Mouse (Mus musculus): Measurements from ENCODE around the gene Cdh26.

Gene Cdh26

DNA sequence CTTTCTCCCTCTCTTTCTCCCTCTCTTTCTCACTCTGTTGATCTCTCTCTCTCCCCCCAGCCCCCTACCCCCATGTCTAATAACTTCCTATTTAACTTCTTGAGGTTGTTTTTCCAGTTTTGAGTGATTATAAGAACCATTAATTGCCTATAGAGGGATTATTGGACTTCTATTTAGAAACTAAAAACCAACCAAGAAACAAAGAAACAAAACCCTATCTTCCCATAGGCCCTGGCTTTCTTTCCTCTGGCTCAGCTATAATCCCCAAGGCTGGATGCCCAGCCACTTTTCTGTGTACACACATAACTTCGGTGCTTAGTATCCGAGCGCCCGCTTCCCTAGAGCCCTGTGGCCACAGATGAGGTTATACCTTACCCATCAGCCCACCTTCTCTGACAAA lies at the start of gene Cdh26:
Cdh26 (plus strand) TSS at position 301 of the 400 bp plus-strand sequence.
- DNase-seq (ENCODE audit: low spot score) = no peak

DNA sequence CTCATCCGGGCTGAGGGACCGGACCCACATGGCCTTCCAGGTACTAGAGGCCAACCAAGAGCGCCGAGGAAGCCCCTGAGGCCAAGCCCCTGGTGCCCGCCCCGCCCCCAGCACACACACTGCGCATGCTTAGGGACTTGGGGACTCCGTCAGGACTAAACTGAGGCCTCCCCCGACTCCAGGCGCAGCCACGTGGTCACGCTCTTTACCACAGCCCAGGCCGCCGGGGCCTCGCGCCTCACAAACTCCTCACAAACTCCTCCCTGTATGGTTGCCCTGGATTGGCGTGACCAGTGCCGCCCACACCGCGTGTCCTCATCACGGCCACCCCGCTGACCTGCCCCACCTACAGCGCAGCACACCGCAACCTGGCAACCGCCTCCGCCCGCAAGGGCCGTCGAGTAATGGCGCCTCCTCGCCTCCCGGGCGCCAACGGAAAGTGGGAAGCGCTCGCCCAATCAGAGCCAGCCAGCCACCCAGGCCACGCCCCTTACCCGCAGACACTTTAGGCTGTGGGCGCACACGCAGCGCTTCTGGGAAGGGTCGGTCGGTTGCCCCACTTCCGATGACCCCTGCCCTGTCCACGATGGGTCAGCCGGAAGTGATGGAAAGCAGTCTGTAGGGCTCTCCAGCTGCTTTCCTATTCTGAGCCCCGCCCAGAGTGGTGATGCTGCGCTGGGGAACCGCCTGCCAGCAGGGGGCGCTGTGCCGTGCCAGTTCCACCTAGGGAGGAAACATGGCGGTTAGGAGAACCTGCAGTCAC lies 23.1 kb upstream of the Cdh26 start, which contains the start of gene Sycp2:
Sycp2 (minus strand) TSS at position 633 of the 763 bp plus-strand sequence.
- DNase-seq (ENCODE audit: low spot score) = no peak

DNA sequence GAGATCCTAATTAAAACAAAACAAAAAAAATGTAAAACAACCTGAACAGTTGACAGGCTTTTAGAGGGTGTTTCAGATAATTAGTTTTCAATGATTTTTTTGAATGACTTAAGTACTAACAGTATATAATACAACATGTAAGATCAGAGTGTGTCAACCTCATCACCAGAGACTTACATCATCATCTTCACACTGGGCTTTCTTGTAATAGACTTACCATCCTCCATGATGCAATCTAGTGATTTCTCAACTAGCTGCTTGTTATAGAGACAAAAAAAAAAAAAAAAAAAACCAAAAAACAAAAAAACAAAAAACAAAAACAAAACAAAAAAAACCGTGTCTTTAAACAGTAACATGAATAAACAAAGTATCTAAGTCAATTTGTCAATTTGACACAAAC lies 21.3 kb upstream of the Cdh26 start:
- DNase-seq (ENCODE audit: low spot score) = no peak

DNA sequence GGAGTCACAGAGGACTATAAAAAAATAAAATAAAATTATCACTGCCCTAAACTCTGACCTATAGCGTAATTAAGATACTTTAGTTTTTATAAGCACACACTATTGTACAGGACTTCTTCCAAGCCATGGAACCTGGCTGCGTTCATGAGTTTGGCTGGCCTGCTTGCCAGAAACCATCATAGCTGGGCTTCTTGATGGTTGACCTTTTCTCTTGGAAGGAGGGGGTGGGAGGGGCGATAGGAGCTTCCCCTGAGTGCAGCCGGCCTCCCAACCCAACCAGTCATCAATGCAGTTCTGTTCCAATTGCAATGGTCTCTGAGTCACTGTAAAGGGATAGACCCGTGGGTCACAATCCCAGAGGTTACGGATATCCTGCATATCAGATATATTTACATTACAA lies 20.0 kb upstream of the Cdh26 start:
- DNase-seq (ENCODE audit: low spot score) = no peak

DNA sequence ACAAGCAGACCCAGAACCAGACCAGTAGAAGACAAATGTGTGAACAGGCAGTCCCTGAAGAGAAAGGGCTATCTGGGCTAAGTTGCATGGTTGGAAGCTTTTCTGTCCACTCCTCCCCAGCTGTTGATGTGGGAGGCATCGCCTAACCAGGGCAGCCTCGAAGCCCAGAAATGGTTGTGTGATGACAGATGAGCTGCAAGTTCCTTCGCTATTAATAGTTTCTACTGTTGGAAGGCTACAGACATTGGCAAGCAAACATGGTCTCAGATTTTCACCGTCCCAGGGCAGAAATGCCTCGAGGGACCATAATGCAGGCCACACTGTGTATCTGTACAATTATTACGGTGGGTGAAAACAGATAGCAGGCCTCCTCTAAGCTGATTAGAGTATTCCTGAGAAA lies 17.7 kb upstream of the Cdh26 start:
- DNase-seq (ENCODE audit: low spot score) = no peak

DNA sequence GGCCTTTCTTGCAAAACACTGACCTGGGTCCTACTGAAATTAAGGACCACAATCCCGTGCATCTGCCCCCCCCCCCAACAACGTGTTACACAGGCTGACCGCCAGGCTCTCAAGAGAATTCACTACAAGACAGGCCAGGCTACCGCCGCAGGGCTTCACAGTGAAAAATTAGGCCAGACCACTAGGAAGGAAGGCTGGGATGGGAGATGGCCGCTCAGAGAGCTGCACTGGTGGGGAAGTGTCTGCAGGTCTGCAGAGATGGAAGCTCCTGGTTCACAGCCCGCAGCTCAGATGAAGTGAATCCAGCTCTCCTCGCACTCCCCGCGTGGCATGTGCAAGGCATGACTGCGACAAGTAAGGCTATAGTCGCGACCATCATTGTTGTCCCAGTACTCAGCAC lies 17.2 kb upstream of the Cdh26 start:
- no peak for DNase-seq (ENCODE audit: low spot score)

DNA sequence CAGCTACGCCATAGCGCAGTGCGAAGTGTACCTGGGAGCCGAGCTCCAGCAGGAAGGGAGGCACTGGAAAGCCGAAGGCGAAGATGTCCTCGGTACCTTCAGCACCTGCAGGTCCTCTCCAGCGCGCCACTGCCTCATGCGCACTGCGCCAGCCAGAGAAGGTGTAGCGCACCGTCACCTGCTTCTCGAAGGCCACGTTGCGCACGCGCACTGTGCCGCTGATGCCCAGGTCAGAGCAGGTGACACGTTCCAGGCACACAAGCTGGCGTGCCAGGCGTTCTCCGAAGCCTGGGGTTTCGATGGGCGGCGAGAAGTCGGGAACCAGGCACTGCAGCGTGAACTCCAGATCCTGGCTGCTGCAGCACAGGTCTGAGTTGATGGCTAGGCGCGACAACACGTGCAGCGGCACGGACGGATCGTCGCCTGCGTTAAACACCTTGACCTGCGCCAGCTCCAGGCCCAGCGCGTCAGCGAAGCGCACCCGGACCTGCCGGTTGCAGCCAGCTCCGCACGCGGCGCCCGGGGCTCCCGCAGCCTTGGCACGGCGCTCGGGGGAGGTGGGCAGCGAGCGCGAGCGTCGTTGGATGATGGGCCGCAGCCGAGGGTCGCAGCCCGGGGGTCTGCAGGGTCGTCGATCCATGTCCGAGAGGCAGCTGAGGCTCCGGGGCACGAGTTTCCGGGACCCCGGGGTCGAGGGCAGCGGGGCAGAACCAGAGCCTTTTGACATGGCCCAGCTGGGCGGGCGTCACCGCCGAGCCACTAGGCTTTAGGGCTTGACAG lies 16.7 kb upstream of the Cdh26 start:
- no peak for DNase-seq (ENCODE audit: low spot score)

DNA sequence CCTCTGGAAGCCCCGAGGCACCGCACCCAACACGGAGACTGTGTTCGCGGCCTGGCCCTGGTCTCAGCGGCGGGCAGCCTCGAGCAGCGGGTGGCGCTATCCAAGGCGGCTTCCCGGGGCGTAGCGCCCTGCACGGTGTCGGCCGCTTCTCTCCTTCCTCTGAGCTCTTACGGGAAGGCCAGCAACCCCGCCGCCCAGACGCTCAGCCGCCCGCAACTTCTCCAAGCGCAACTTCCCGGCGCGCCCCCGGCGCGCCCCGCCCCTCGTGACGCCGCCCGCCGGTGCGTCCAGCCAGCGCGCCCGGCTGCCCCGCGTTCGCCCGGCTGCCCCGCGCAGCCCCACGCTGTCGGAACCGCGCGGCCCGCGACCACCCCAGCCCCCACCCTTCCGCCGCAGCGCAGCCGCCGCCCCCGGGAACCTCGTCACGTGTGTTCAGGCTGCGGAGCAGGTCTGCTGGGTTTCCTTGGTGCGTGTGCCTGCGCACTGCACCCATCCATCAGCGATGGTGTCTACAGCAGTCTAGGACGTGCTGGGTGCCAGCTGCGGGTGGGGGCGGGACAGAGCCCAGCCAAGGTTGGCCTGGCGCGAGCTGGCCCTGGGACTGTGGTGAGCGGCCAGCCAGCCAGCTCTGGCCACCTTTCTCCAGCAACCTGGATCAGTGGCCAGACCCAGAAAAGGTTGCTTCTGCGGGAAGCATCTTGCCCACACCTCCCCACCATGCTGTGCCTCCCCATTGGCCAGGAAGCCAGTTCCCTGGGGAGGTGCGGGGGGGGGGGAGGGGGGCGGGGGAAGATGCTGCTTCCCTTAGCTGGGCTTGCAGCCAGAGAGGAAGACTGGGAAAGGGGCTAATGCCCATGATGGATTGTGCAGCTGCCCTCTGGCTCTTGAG lies 15.8 kb upstream of the Cdh26 start, which contains the start of the genes Ppp1r3d and Fam217b:
Ppp1r3d (minus strand) TSS at position 212 of the 889 bp plus-strand sequence.
Fam217b (plus strand) TSS at position 264 of the 889 bp plus-strand sequence.
- DNase-seq (ENCODE audit: low spot score) = no peak

DNA sequence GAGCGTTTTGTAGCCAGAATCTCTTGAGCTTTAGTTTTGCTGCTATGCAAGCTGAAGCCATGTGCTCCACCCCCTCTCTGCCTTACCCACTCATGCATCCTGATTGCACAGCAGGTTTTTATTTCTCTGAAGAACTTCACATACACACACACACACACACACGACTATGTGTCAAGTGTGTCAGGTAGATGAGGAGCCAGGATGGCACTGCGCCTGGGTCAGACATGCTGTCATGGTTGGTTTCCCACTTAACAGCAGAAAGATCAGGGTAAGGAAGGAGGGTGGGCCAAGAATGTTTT lies 15.2 kb upstream of the Cdh26 start:
- DNase-seq (ENCODE audit: low spot score) = no peak

DNA sequence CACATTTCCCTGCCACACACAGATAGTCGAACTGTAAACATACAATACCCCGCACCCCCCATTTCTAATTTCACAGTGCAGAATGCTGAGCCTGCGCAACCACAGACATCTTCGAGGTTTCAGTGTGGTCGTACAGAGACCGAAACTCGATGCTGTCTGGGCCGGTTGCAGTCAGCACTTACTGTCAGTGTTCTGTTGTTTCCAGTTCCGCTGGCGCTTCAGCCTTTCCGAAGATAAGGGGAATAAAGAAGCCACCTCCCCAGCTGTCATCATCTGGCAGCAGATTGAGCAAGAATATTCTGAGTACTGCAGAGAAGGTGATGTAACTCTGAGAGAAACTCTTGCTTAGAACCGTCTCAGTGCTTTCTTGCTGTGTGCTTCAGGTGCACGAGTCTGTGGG lies 13.9 kb upstream of the Cdh26 start:
- no peak for DNase-seq (ENCODE audit: low spot score)

DNA sequence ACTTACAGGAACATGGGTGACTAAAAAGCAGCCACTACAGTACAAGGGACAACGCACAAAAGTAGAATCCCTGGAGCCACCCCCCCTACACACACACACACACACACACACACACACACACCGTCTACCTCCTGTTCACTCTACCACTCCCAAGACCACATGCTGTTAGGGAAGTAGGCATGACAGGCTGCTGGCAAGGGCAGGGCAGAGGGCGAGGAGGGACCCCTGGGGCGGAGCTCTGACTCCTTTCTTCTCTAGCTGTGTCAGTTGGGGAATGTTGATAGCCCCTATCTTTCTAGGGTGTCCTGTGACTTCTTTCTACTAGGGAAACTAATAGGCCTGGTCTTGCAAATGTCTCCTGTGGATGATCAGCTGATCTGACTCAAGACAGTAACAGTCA lies 13.4 kb upstream of the Cdh26 start:
- no peak for DNase-seq (ENCODE audit: low spot score)

DNA sequence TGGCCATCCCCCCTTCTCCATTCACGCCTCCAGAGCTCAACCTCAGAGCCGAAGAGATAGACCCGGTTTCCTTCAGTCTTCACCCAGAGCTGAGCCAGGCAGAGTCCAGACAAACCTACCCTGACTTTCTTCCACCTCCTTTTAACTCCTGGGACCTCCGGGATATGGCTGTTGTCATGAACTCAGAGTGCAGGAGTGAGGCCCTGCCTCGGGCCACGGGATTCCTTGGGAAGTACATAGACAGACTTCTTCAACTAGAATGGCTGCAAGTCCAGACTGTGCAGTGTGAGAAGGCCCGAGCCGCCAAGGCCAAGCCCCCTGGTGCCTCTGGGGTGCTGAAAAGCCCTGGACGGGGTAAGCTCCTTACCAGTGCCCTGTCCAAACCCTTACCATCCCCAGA lies 9.8 kb upstream of the Cdh26 start:
- no peak for DNase-seq (ENCODE audit: low spot score)

DNA sequence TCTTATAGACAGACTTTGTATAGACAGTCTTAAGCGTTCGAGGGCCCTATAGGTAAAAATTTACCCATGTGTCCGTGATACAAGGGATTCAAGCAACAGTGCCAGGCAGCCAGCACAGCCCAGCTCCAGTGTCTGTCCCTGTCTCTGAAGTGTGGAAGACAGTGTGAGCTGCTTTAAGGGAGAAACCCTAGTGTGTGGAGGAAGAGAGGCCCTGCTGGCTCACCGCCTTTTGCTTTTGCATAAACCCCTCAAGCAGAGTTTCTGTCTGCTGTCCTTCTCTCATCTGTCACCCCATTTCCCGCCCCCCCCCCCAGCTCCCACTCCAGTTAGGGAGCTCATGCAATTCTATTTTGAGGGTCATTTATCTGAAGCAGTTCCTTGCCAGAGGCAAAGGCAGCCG lies 8.7 kb upstream of the Cdh26 start:
- no peak for DNase-seq (ENCODE audit: low spot score)

DNA sequence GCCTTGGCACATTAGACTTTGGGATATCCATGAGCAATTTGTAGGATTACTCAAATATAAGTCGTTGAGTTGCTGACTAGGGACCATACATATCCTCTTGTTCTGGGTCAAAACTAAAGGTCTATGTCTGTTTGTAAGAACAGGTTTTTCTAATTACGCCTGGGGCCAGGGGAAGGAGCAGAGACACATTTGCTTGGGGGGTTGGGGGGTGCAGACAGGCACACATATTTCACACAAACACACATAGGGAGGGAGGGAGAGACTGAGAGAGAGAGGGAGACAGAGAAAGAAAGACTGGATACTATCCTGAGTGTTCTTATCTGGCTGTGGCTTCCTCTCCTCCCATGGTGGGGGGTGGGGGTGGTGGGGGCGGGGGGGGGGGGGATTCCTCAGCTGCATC lies 8.1 kb upstream of the Cdh26 start:
- DNase-seq (ENCODE audit: low spot score) = no peak

DNA sequence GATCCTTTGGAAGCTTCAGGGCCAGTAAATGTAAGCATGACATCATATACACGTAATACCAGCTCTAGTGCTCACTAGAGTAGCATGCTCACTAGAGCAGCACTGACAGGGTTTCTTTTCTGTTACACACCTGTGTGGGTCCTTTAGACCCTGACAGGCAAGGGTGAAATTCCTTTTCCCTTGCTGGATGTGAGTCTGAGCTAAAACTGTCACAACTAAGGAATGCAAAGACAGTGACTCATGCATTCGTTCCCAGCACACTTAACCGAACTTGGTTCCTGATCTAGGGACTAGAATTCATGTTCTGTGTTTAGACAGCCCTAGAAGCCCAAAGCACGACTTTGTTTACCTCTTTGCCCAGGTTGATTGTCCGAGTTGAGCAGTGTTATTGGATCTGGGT lies 7.1 kb upstream of the Cdh26 start:
- DNase-seq (ENCODE audit: low spot score) = no peak

DNA sequence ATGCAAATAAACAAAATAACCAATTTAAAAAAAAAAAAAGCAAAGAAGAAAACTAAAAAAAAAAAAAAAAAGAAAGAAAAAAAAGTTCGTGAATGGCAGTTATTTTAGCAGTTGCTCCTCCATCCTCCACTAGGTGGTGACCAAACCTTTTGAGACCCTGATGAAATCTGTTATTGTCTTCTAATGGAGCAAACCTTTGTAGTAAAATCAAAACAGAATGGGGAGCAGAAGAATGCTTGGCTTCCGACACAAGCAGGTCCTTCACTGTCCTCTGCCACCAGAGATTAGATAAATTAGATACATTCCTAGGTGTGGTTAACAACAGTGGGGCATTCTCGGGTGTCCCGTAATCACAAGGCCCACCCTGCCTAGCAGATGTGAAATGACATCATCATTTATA lies 4.1 kb upstream of the Cdh26 start:
- no peak for DNase-seq (ENCODE audit: low spot score)

DNA sequence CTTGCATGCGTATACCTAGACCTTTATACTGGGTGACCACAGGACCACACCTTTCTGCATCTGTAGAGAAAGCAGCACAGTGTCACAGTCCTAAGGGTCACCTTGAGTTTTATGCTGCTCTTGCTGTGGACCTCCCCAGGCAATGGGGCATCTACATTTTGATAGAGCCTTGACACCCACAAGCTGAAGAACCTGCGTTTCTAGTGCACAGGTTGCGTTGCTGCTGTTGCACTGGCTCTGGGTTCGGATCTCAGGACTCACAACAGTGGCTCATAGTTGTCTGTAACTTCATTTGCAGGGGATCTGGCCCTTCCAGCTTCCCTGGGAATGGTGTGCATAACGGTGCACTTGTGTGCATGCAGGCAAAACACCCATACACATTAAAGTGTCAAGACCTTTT lies 3.1 kb upstream of the Cdh26 start:
- no peak for DNase-seq (ENCODE audit: low spot score)

DNA sequence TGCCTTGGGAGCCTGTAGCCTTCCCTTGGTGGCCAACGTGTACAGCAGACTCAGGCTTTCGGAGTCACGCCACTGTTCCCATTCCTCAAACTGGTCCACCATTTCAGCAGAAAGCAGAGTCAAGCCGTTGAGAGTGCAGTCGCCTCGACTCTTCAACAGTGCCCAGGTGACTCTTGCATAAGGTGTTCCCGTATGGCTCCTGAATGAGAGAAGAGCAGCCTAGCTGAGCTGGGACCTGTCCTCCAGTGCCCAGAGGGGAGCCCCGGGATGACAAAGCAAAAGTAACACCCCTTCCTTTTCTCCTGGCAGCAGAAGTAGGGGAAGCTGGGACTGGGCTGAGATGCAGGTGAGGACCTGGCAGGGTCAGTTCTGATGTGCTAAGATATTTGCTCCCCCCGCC lies 2.1 kb upstream of the Cdh26 start:
- DNase-seq (ENCODE audit: low spot score) = no peak

DNA sequence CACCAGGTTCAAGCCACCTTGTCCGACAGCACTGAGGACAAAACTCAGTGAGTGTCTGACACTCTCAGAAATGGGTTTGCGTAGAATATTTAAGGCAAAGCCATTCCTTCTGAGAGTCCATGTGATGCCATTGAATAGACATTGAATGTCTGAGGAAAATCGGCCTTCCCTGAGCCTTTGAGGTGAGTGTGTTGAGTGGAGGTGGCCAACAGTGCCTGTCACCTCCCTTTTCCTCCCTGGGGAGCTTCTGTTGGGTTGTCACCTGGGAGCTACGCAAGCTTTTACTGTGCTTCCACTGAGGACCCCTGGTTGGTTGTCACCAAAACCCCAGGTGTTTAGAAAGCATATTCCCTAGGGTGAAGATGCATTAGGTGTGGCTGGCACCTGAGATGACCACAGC lies 1.7 kb upstream of the Cdh26 start:
- no peak for DNase-seq (ENCODE audit: low spot score)

DNA sequence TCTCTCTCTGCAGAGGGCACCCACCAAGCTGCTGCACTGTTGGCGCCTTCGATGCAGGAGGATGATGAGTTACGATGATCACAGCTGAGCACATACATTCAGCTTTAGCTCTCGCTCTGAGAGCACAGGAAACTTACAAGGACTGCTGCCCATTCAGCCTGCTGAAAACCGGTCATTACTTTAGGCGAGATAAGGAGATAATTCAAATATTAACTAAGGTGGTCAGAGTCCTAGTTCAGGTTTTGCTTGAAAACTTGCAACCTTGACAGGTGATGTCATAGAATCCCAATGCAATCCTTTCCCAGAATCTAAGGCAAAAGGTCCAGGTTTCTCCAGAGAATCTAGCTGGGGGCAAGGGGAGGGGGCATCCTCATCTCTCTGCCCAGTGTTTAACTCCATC lies 905 bp upstream of the Cdh26 start:
- no peak for DNase-seq (ENCODE audit: low spot score)

DNA sequence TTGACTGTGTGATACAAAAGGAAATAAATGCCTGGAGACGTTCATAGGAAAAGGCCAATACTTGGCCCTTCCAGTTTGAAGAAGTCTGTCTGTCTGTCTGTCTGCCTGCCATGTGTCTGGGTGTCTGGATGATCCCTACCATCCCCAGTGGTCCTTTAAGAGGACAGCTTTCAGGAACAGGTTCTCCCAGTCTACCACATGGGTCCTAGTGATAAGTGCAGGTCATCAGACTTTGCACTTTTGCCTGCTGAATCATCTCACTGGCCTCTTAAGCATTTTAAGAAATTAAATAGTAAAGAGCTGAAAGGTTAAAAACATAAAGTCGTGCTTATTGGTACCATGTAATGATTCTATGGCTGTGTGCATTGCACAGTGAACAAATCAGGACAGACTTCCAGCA lies 3.2 kb downstream of the Cdh26 start:
- DNase-seq (ENCODE audit: low spot score) = no peak

DNA sequence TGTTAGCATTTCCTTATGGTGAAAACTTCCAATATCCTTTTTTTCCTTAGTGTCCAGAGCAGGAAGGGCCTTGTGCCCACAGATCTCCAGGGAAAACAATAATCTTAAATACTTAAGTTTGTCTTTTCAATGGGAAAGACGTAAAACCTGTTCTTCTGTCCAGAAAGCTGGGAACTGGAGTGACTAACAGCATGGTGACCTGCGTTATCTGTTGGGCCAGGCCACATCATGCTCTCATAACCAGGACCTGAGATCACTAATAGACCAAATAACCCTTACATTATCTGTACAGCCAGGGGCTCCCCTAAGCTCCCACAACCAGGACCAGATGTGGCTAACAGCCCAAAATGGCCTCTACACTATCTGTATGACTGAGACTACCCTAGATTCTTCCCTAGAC lies 3.6 kb downstream of the Cdh26 start:
- no peak for DNase-seq (ENCODE audit: low spot score)

DNA sequence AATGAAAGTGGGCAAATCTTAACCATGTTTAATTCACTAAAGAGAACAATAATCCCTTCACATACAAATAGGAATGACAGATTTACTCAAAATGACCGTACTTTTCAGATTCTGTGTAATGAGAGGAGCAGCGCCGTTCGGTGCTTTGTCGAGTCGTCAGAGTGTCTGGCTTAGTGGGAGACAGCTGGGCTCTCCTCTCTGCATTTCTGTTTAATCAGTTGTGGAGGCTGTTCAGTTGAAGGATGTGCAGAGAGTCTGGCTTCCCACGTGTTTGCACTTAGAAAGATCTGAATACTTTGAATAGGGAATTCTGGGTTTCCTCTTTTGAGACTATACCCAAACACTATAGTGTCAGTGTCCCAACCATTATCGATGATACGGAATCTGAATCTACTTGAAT lies 7.0 kb downstream of the Cdh26 start:
- DNase-seq (ENCODE audit: low spot score) = no peak

Measured in ovary, adult 18-20 months (tissue).